Mouse (Mus musculus): Measurements from ENCODE around the gene Arhgap33.
"Not testable (repeated sequence)": the region's sequence is repeated elsewhere in the genome, so short reads cannot be mapped to it uniquely, and the experiment has no call there.

The Arhgap33 gene

GRCm38 (mm10) chr7:30552102-30553020 is 17.5 kb upstream of the Arhgap33 start, which contains the start of the genes Hspb6 and Proser3:
TSS of gene Hspb6 (plus strand) at chr7:30552178.
TSS of gene Proser3 (minus strand) at chr7:30552299.
- peak; percentile 98 for DNase-seq

GRCm38 (mm10) chr7:30551445-30552101 is 16.7 kb upstream of the Arhgap33 start:
- no peak for DNase-seq

- DNase-seq, result no peak
Observed at GRCm38 (mm10) chr7:30550603-30551002, 15.7 kb upstream of the Arhgap33 start.

GRCm38 (mm10) chr7:30549880-30550279 is 15.0 kb upstream of the Arhgap33 start:
- no peak for DNase-seq

- no peak for DNase-seq
Observed at GRCm38 (mm10) chr7:30544327-30544726, 9.5 kb upstream of the Arhgap33 start.

GRCm38 (mm10) chr7:30540572-30540971 is 5.7 kb upstream of the Arhgap33 start:
- no peak for DNase-seq

- DNase-seq, result no peak
Observed at GRCm38 (mm10) chr7:30533941-30534632, 773 bp downstream of the Arhgap33 start.

- no peak for DNase-seq
Observed at GRCm38 (mm10) chr7:30532931-30533330, 1.9 kb downstream of the Arhgap33 start.

GRCm38 (mm10) chr7:30531291-30531815 is 3.5 kb downstream of the Arhgap33 start:
- no peak for DNase-seq

- DNase-seq, result no peak
Observed at GRCm38 (mm10) chr7:30526981-30527380, 7.9 kb downstream of the Arhgap33 start.

- no peak for DNase-seq
Observed at GRCm38 (mm10) chr7:30526399-30526798, 8.5 kb downstream of the Arhgap33 start.

GRCm38 (mm10) chr7:30525954-30526353 is 8.9 kb downstream of the Arhgap33 start:
- no peak for DNase-seq

GRCm38 (mm10) chr7:30524487-30524886 is 10.4 kb downstream of the Arhgap33 start:
- DNase-seq, result no peak

GRCm38 (mm10) chr7:30522871-30523270 is 12.0 kb downstream of the Arhgap33 start:
- DNase-seq, result no peak

GRCm38 (mm10) chr7:30520856-30521255 is 14.0 kb downstream of the Arhgap33 start:
- DNase-seq, result no peak

GRCm38 (mm10) chr7:30520396-30520795 is 14.5 kb downstream of the Arhgap33 start:
- DNase-seq, result no peak

- DNase-seq, result no peak
Observed at GRCm38 (mm10) chr7:30518325-30518724, 16.5 kb downstream of the Arhgap33 start.

GRCm38 (mm10) chr7:30515003-30515760 is 19.7 kb downstream of the Arhgap33 start:
- no peak for DNase-seq

- no peak for DNase-seq
Observed at GRCm38 (mm10) chr7:30508061-30508460, 26.8 kb downstream of the Arhgap33 start.

GRCm38 (mm10) chr7:30501159-30501558 is 33.7 kb downstream of the Arhgap33 start:
- not testable (repeated sequence) for DNase-seq

- DNase-seq, result not testable (repeated sequence)
Observed at GRCm38 (mm10) chr7:30495506-30496042, 39.3 kb downstream of the Arhgap33 start.

- peak; percentile 36 for DNase-seq
Observed at GRCm38 (mm10) chr7:30493401-30493931, 41.4 kb downstream of the Arhgap33 start, which contains the start of gene Prodh2. TSS of gene Prodh2 (plus strand) at chr7:30493622.
